Mouse (Mus musculus) limb, embryonic 11.5 days (tissue): ENCODE data around the gene Ankib1. TPM values are rescaled to one million over a fixed set of nuclear protein-coding genes. Genes with fewer than 3 reads are reported as not detected.
"Not testable (repeated sequence)": the region's sequence is repeated elsewhere in the genome, so short reads cannot be mapped to it uniquely, and the experiment has no call there.

Experiments
- ATAC-seq: fragments of 200-750 bp; cut with Nextera tagmentation; 2 replicates; pipeline ENCODE4 v1.8.0; 2017; ENCODE audit warnings: low read depth; ENCODE audit not compliant: insufficient number of reproducible peaks, low FRiP score, low TSS enrichment
- DNase-seq: peaks from one replicate; pipeline ENCODE4 v3.0.0-alpha.2; 2015; ENCODE audit warnings: low spot score
- H3K27ac ChIP-seq: fragments of 300-500 bp; sonication (generic); replicated peaks from 2 replicates; pipeline ENCODE4 v1.5.1; 2014; ENCODE audit warnings: low read depth, mild to moderate bottlenecking, low read length
- H3K27me3 ChIP-seq: fragments of 300-500 bp; sonication (generic); 2 replicates; pipeline ENCODE4 v1.6.1; 2014; ENCODE audit warnings: mild to moderate bottlenecking, low read length, mixed read lengths; ENCODE audit not compliant: control insufficient read depth, insufficient read depth
- H3K36me3 ChIP-seq: fragments of 300-500 bp; sonication (generic); 2 replicates; pipeline ENCODE4 v1.6.1; 2014; ENCODE audit warnings: mild to moderate bottlenecking, low read length, moderate library complexity, mixed read lengths; ENCODE audit not compliant: control insufficient read depth, insufficient read depth
- H3K4me1 ChIP-seq: fragments of 300-500 bp; sonication (generic); 2 replicates; pipeline ENCODE4 v1.6.1; 2014; ENCODE audit warnings: low read length, mixed read lengths; ENCODE audit not compliant: control insufficient read depth, insufficient read depth
- H3K4me2 ChIP-seq: fragments of 300-500 bp; sonication (generic); 2 replicates; pipeline ENCODE4 v1.6.1; 2014; ENCODE audit warnings: low read depth, mild to moderate bottlenecking, moderate library complexity; ENCODE audit not compliant: severe bottlenecking
- H3K4me3 ChIP-seq: fragments of 300-500 bp; sonication (generic); 2 replicates; pipeline ENCODE4 v1.5.1; 2014; ENCODE audit warnings: low read depth, low read length
- H3K9ac ChIP-seq: fragments of 300-500 bp; sonication (generic); 2 replicates; pipeline ENCODE4 v1.6.1; 2014; ENCODE audit warnings: mild to moderate bottlenecking, low read length
- H3K9me3 ChIP-seq: fragments of 300-500 bp; sonication (generic); 2 replicates; pipeline ENCODE4 v1.6.1; 2016; ENCODE audit warnings: low read length; ENCODE audit not compliant: control insufficient read depth
- WGBS: fragments of 180-500 bp; shearing (Covaris S2); extraction: QIAGEN DNeasy Blood & Tissue Kit; methylation state at CpG from one replicate; pipeline ENCODE4 v1.1.7; 2014; 5-methylcytosine and 5-hydroxymethylcytosine counted together
- polyA plus RNA-seq: library from polyadenylated mRNA; unstranded; fragments of >200 nt; fragmentation: Nextera tagmentation; extraction: Ambion mirVana; gene quantifications from 2 replicates; pipeline ENCODE4 v1.2.1, GENCODE M21; 2014

Ankib1 gene
- polyA plus RNA-seq, 1 experiment from 2014 or later, result 10.8 TPM

GRCm38 (mm10) chr5:3666585-3666984 is 136.1 kb downstream of the Ankib1 start:
- Histone ChIP-seq H3K4me3 (no peak overlapping the region), H3K27me3 (no peaks in the 10 kb centered on the region), H3K9me3 (no peaks in the 10 kb centered on the region), H3K4me1 (no peaks in the 10 kb centered on the region; the same call in 1 of the 2 replicates), H3K27ac (0 out of 2 replicates have a peak overlapping the region, but pooled peaks have one; percentile 16), H3K36me3 (no peaks in the 10 kb centered on the region), H3K4me2 (no peak overlapping the region), H3K9ac (no peak overlapping the region)
- ATAC-seq (no peak), DNase-seq (no peak)
- 82% methylated on average over 12 of the region's 12 CpGs for WGBS

- H3K9me3 ChIP-seq, result no peaks in the 10 kb centered on the region
- H3K27ac ChIP-seq, result no peak overlapping the region
- H3K27me3 ChIP-seq, result no peaks in the 10 kb centered on the region
- no peak overlapping the region for H3K4me2 ChIP-seq
- ATAC-seq, result no peak
- no peaks in the 10 kb centered on the region; the same call in 1 of the 2 replicates for H3K4me1 ChIP-seq
- no peak overlapping the region for H3K4me3 ChIP-seq
- H3K9ac ChIP-seq, result no peak overlapping the region
- no peak for DNase-seq
- H3K36me3 ChIP-seq, result no peaks in the 10 kb centered on the region
- 96% methylated on average over 2 of the region's 2 CpGs for WGBS
Measured at GRCm38 (mm10) chr5:3665225-3665624, 137.5 kb downstream of the Ankib1 start.

- Histone ChIP-seq H3K4me1 (no peaks in the 10 kb centered on the region), H3K9me3 (no peaks in the 10 kb centered on the region), H3K4me3 (no peak within 1 kb of the TSS), H3K27me3 (no peaks in the 10 kb centered on the region), H3K4me2 (no peak within 1 kb of the TSS), H3K36me3 (no peaks in the 10 kb centered on the region), H3K27ac (no peak within 1 kb of the TSS), H3K9ac (no peak within 1 kb of the TSS)
- WGBS, result 72% methylated on average over 5 of the region's 5 CpGs
- ATAC-seq (no peak), DNase-seq (no peak)
Measured at GRCm38 (mm10) chr5:3657085-3657484, 145.6 kb downstream of the Ankib1 start, which contains the start of gene Gatad1. Gene Gatad1, minus strand, starts transcription at chr5:3657185.

- Histone ChIP-seq H3K36me3 (no peaks in the 10 kb centered on the region), H3K27me3 (no peaks in the 10 kb centered on the region), H3K9me3 (no peaks in the 10 kb centered on the region), H3K4me2 (no peak overlapping the region), H3K27ac (no peak overlapping the region), H3K9ac (no peak overlapping the region), H3K4me3 (no peak overlapping the region), H3K4me1 (no peaks in the 10 kb centered on the region)
- no peak for DNase-seq
- no peak for ATAC-seq
- 91% methylated on average over 4 of the region's 4 CpGs for WGBS
Measured at GRCm38 (mm10) chr5:3653801-3654200, 148.9 kb downstream of the Ankib1 start.

- ATAC-seq, result not testable (repeated sequence)
Measured at GRCm38 (mm10) chr5:3652903-3653575, 149.7 kb downstream of the Ankib1 start.

DNA sequence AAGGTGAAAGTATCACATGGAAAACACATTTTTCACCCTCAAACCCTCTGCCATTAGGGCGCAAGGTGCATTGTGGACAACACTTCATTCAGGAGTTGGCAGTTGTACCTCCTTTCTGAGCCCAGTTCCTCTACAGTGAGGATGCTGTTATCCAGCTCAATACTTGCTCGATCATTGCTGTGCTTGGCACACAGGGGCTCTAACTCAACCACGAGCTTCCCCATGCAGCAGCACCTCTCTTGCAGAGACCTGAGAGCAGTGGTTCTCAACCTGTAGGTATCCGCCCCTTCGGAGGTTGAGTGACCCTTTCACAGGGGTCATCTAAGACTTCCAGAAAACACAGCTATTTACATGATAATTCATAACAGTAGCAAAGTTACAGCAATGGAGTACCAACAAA is 151.1 kb downstream of the Ankib1 start:
- Histone ChIP-seq H3K27me3 (no peaks in the 10 kb centered on the region), H3K9ac (no peak overlapping the region), H3K36me3 (no peaks in the 10 kb centered on the region), H3K4me2 (no peak overlapping the region), H3K9me3 (no peaks in the 10 kb centered on the region), H3K27ac (no peak overlapping the region), H3K4me1 (no peaks in the 10 kb centered on the region), H3K4me3 (no peak overlapping the region)
- DNase-seq (no peak), ATAC-seq (no peak)
- 85% methylated on average over 5 of the region's 5 CpGs for WGBS

More at GRCm38 (mm10) chr5:3652903-3653575, 149.7 kb downstream of the Ankib1 start:
- H3K4me3 ChIP-seq, H3K27ac ChIP-seq, H3K9ac ChIP-seq, H3K4me1 ChIP-seq, H3K4me2 ChIP-seq, H3K36me3 ChIP-seq, H3K9me3 ChIP-seq, DNase-seq, H3K27me3 ChIP-seq: not testable (repeated sequence)
- 95% methylated on average over 14 of the region's 25 CpGs for WGBS

GRCm38 (mm10) chr5:3650881-3651280 is 151.8 kb downstream of the Ankib1 start, which contains the start of gene Tmbim7:
Gene Tmbim7, plus strand, starts transcription at chr5:3651181.
- H3K4me1 ChIP-seq, result no peaks in the 10 kb centered on the region
- ATAC-seq (no peak), DNase-seq (no peak)
- H3K27me3 ChIP-seq, result no peaks in the 10 kb centered on the region
- no peak within 1 kb of the TSS for H3K9ac ChIP-seq
- no peak within 1 kb of the TSS for H3K4me2 ChIP-seq
- H3K27ac ChIP-seq, result no peak within 1 kb of the TSS
- 81% methylated on average over 6 of the region's 6 CpGs for WGBS
- no peaks in the 10 kb centered on the region for H3K9me3 ChIP-seq
- no peaks in the 10 kb centered on the region for H3K36me3 ChIP-seq
- H3K4me3 ChIP-seq, result no peak within 1 kb of the TSS

DNA sequence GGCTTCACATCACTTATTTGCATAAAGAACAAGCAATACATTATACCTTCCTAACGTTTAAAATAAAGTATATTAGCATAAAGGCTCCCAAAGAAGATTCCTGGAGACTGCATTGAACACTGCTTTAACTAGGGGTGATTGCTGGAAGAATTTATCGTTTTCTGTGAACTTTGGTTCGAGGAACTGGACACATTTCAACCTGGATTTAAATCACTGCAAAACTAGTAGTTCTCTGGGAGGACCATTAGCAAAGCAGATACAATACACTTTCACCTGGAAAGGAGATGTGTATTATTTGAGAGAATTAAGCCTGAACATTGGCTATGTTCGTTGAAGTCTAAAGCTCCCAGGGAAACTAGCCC is 153.9 kb downstream of the Ankib1 start:
- Histone ChIP-seq H3K9me3 (no peaks in the 10 kb centered on the region), H3K4me3 (no peak overlapping the region), H3K4me2 (no peak overlapping the region), H3K27ac (no peak overlapping the region), H3K36me3 (no peaks in the 10 kb centered on the region), H3K4me1 (peaks cover 5% of the 10 kb centered on the region; the same call in 1 of the 2 replicates), H3K9ac (no peak overlapping the region), H3K27me3 (no peaks in the 10 kb centered on the region)
- ATAC-seq (no peak), DNase-seq (no peak)
- 72% methylated on average over 4 of the region's 4 CpGs for WGBS
